Mouse (Mus musculus) kidney, postnatal 36 days (tissue): ENCODE data around the gene Thsd7b.

ENCODE experiments used
- DNase-seq, 2 experiments: peaks; one replicate each; pipeline ENCODE4 v3.0.0; 2021 to 2022; ENCODE audit warnings: mixed read lengths in 2 of 2

The Thsd7b gene

GRCm38 (mm10) chr1:129272982-129273937, at the start of gene Thsd7b:
Gene Thsd7b, plus strand, starts transcription at chr1:129273302.
- DNase-seq, result no peak

DNA sequence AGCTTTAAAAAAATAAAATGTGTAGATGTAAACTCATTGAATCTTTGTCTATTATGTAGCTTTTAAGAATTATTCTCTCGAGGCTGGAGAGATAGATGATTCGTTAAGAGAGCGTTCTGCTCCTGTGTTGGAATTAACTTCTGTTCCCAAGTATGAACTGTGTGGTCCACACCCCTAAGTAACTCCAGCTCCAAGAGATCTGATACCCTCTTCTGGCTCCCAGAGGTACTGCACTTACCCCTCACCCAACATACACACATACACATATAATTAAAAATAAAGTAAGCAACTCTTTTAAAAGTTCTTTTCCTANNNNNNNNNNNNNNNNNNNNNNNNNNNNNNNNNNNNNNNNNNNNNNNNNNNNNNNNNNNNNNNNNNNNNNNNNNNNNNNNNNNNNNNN, 28.8 kb upstream of the Thsd7b start:
- DNase-seq, result peak; percentile 21 to 70

DNA sequence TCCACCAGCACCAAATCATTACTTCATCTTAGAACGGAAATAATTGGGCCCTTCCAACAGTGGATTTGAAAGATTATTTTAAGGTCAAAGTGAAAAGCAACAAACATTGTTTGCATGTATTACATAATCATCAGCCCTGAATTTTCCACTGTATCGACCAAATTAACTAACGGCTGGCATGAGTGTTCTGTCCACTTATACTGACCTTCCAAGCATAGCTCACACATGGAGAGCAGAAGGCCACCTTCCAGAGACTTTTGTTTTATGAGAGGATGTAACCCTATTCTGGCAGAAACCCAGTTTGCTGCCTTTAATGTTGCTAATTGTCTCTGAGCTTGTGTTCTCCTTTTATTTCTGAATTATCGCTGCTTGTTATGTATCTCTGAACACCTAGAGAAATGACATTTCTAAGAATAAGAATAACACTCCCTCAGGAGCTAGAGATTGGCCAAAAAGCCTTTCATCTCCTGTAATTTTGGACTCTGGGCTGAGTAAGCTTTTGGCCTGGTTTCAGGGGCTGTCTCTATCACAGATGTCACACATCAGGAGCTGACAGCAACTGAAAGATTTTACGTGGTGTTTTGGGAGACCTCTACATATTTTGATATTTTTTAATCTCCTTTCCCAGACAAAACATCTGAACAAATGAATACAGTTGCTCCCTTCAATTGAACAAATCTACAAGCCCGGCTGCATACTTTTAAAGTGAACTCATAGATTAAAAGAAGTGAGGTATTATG, 22.2 kb upstream of the Thsd7b start:
- peak in 1 of 2 experiments; percentile 8 for DNase-seq

DNA sequence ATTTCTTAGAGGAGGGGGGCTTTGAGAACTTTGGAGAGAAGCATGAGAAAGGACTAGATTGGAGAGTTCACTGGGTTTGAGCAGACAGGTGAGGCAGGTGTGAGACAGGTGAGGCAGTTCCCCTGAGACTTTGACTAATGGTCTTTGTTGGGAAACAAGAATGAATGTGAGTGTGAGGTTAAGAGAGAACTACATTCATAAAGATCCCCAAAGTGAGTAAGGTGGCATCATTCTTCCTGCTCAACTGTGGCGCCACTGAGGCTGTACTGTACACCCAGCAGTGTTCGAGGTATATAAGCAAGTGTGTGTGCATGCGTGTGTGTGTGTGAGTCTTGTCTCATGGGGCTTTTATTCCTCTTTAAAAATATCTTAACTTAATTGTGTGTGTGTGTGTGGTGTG, 6.4 kb upstream of the Thsd7b start:
- no peak for DNase-seq

GRCm38 (mm10) chr1:129304173-129304572, 31.1 kb downstream of the Thsd7b start:
- no peak for DNase-seq

DNA sequence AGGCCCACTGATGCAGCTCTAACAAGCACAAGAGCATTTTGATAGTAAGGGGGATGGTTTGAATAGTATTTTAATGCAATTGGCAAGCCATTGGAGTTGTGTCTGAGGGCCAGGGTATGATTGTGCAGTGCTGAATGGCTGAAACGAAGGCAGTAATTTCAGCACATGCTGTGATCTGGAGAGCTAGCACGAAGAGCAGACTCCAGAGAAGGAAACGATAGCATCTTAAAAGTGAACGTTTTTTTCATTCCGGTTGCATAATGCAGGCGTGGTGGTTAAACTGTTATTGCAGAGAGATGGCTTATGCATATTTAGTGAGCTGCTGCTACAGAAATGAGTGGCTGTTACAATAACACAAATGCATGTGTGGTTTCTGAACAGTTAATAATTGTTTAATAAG, 51.3 kb downstream of the Thsd7b start:
- DNase-seq, result no peak

DNA sequence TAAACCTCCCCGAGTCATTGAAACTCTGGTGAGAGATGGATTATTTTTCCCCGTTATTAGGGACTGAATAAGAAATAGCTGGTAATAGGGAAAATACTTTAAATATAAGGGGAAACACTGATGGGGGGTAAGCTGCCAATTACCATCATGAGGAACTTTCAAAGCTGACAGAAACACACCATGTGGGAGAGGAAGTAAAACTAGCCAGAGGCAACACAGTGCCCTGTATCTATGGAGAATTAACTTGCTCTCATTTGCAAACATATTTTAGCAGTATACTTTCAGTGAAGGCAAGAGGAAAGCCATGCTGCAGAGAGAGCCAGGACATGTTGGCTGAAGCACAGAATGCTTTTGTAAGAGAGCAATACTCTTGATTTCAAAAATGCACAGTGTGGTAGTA, 51.7 kb downstream of the Thsd7b start:
- DNase-seq, result no peak

DNA sequence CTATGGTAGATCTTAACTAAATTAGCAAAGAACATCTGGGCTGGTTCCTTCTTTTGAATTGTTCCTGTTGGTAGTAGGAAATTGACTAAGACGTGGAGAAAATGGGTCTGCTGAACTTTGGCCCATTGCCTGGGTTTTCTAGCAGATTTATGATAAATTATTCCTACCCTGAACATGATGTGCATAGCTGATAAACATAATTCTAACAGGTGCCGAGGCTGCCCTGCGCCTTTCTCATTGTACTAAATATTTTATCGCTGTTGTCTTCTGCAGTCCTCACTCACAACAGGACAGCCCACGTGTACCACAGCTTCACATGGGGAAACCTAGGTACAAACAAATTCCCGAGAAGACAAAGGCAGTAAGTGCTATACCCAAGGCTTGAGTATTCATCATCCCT, 83.5 kb downstream of the Thsd7b start:
- no peak for DNase-seq

- DNase-seq, result no peak
Observed at GRCm38 (mm10) chr1:129357378-129357777, 84.3 kb downstream of the Thsd7b start.

DNA sequence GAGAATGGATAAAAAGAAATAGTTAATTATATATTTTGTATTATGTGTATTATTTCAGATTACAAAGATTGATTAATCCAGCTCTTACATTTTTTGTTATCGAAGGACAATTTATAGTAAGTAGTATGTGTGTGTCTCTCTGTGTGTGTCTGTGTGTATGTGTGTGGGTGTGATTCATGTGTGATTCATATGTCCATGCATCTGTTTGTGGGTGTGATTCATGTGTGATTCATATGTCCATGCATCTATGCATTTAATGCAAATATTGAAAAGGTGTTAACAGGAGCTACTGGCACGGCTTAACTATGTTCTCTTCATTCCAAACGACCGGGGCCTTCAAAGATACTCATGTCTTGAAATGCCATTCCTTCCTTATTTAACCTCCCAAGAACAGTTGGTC, 90.3 kb downstream of the Thsd7b start:
- no peak for DNase-seq

DNA sequence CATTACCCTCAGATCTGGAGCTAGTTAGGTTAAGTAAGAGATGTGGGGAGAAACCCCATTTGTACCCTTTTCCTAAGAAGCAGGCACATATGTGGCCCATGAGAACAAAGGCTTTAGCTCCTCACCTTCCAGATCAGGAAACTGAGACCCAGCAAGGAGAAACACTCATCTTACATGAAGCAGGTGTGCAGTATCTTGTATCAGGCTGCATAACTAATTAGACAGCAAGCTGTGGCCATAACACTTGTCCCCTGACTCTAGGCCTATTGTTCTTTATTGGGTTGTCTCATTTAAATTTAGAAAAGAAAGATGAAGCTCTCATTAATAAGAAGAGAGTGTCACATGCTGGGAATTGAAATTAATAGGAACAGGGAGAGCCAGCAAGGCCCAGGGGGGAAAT, 91.7 kb downstream of the Thsd7b start:
- DNase-seq, result no peak

DNA sequence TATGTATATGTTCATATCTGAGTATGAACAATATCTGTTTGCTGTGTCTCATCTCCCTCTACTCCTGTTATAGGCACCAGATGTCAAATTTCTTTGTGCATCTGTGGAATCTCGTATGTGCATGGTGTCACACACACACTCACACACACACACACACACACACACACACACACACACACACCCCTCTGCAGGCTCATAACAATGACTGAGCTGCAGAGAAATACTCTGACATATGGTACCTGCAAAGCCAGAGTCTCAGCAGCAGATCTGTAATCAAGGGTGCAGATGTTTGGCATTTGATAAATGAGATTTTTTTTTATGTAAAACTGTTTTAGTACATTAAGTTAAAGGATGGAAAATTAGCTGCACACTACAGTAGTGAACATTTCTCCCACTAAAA, 92.5 kb downstream of the Thsd7b start:
- DNase-seq, result no peak

GRCm38 (mm10) chr1:129386479-129386878, 113.4 kb downstream of the Thsd7b start:
- no peak for DNase-seq

GRCm38 (mm10) chr1:129411584-129411983, 138.5 kb downstream of the Thsd7b start:
- no peak for DNase-seq

DNA sequence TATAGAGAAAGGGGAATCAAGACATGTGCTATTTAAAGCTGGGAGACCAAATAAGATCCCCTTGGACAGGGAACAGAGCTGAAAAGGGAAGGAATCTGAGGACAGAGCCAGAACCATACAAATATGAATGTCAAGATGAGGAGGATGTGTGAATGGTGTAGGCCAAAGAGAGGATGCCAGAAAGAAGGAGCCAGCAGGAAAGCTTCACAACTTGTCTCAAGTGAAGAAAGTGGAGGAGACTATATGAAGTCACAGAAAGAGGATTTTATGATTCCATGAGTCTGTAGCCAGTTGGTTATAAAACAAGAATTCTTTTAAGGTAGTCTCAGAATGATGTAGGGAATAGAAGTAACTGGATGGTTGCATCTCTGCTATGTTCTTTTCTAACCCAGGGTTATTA, 148.5 kb downstream of the Thsd7b start:
- DNase-seq, result no peak

GRCm38 (mm10) chr1:129464414-129464813, 191.3 kb downstream of the Thsd7b start:
- no peak for DNase-seq

- no peak for DNase-seq
Observed at GRCm38 (mm10) chr1:129473504-129473903, 200.4 kb downstream of the Thsd7b start.

DNA sequence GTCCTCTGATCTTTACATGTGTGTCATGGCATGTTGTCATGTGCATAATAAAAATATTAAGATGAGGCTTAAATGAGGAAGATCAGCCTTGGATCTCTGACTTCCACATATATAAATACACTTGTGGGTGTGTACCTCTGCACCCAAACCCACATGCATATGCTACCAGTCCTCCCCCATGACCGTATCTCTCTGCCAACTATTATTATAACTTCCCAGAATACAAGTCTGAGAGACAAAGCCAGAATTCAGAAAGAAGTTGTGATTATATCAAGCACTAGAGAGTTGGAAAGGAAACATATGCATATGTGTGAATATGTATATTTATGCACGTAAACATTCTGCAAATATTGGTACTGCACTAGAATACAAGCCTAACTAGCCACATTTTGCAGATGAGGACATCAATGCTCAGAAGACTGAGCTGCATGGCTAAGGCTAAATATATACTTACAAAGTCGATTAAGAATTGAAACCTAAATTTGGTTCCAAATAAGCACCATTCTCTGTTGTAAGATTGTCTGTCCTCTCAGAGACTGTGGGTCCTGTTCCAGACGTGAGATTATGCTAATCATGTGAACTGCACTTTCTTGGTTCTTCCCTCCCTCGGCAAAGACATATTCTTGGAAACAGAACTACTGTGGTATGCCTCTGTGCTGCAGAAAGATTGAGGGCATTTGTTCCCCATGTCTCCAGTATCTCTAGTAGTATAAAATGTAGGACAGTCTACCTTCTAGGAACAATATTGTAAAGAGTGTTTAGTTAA, 211.3 kb downstream of the Thsd7b start:
- no peak for DNase-seq

DNA sequence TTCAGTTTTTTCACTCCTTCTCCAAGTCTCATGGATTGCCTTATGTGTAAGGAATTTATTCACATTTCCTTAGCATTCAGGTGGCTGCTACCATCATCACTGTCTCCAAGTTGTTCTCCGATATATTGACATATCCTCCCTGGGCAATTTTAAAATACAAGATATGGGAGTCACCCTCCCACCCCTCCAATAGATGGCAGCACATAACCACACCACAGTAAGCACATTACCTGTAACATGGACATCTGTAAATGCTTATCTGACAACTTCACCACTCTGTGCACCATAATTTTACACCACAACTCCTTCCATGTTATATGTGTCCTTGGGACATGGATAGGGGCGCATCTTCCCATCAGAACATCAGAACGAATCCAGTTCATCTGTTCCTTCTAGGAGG, 218.0 kb downstream of the Thsd7b start:
- peak; percentile 1 to 34 for DNase-seq

DNA sequence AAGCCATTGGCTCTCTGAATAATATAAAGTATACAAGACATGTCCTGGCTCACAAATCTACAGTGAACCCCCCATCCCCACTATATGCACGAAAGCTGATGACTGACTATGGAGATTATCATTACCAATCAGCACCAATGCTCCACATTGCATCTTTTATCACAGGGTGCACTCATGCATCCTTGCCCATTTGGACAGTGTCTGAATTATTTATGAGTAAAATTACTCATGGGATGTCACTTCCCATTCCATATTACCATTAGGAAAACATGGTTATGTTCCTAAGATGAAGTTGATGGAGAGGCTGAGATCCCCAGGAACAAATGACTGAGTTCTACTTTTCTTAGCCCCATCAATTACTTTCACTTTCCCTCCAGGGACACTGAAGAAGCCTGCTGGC, 220.8 kb downstream of the Thsd7b start:
- DNase-seq, result no peak

- peak in 1 of 2 experiments; percentile 2 for DNase-seq
Observed at GRCm38 (mm10) chr1:129501707-129502106, 228.6 kb downstream of the Thsd7b start.

DNA sequence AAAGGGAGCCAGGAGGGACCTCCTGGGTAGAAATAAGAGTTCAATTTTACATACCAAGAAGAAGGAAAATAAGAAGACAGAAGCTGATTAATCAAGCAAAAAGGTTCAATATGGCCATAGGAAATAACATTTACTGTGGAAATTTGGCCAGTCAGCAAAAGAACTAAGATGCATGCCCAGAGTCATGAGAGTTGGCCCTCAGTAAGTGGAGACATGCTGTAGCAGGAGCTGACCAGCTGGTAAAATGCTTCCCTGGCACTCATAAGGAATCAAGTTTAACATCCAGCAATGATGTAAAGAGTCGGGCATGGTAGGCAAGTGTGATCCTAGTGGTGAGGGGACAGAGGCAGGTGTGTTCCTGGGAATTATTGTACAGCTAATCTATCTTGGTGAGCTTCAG, 243.3 kb downstream of the Thsd7b start:
- no peak for DNase-seq

DNA sequence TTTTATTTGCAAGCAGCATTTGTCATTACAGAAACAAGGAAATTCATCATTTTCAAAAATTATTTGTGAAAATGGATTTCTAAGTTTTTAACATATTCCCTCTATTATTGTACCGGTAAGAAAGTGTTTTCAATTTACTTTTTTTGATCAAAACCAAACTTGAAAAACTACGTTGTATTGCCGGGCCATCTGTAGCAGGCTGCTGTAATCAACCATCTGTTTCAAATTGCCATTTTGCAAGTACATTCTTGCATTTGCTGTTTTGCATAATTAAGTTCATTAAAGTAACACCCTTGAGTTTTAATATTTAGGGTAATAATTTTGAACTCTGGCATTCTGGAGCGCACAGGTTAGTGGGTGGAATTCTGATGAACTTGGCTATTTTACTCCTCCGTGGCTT, 246.6 kb downstream of the Thsd7b start:
- no peak for DNase-seq
